Mouse (Mus musculus) hindbrain, embryonic 15.5 days (tissue): ENCODE measurements around the gene S100pbp. TPM values are rescaled to one million over a fixed set of nuclear protein-coding genes. Genes with fewer than 3 reads are reported as not detected.
A peak's percentile ranks its signal among the peaks of the same experiment; 100 is the strongest.
"Not testable (repeated sequence)": the region's sequence is repeated elsewhere in the genome, so short reads cannot be mapped to it uniquely, and the experiment has no call there.

Experiments used
- ATAC-seq: fragments of 200-750 bp; cut with Nextera tagmentation; 2 replicates; pipeline ENCODE4 v1.8.0; 2017; ENCODE audit warnings: low read depth, moderate number of reproducible peaks, moderate TSS enrichment; ENCODE audit not compliant: low FRiP score
- H3K27ac ChIP-seq: fragments of 300-500 bp; sonication (generic); replicated peaks from 2 replicates; pipeline ENCODE4 v1.5.1; 2015; ENCODE audit warnings: mild to moderate bottlenecking, inconsistent platforms
- H3K27me3 ChIP-seq: fragments of 300-500 bp; sonication (generic); 2 replicates; pipeline ENCODE4 v1.6.1; 2015; ENCODE audit warnings: control low read depth, inconsistent platforms
- H3K36me3 ChIP-seq: fragments of 300-500 bp; sonication (generic); 2 replicates; pipeline ENCODE4 v1.6.1; 2015; ENCODE audit warnings: control low read depth, inconsistent platforms
- H3K4me1 ChIP-seq: fragments of 300-500 bp; sonication (generic); replicated peaks from 2 replicates; pipeline ENCODE4 v1.6.1; 2015; ENCODE audit warnings: control low read depth, inconsistent platforms
- H3K4me2 ChIP-seq: fragments of 300-500 bp; sonication (generic); 2 replicates; pipeline ENCODE4 v1.6.1; 2015; ENCODE audit warnings: moderate library complexity, mild to moderate bottlenecking, inconsistent platforms
- H3K4me3 ChIP-seq: fragments of 300-500 bp; sonication (generic); 2 replicates; pipeline ENCODE4 v1.5.1; 2015; ENCODE audit warnings: mild to moderate bottlenecking, inconsistent platforms
- H3K9ac ChIP-seq: fragments of 300-500 bp; sonication (generic); 2 replicates; pipeline ENCODE4 v1.6.1; 2015; ENCODE audit warnings: inconsistent platforms
- H3K9me3 ChIP-seq: fragments of 300-500 bp; sonication (generic); 2 replicates; pipeline ENCODE4 v1.6.1; 2016; ENCODE audit warnings: control low read depth, inconsistent platforms
- WGBS: fragments of 180-500 bp; shearing (Covaris S2); methylation state at CpG from one replicate; pipeline ENCODE4 v1.1.7; 2015; 5-methylcytosine and 5-hydroxymethylcytosine counted together
- polyA plus RNA-seq: library from polyadenylated mRNA; unstranded; fragments of >200 nt; fragmentation: Nextera tagmentation; extraction: Ambion mirVana; gene quantifications from 2 replicates; pipeline ENCODE4 v1.2.1, GENCODE M21; 2015

S100pbp gene
- polyA plus RNA-seq, 1 experiment from 2014 or later, result 19.6 TPM

GRCm38 (mm10) chr4:129212486-129212885 lies 23.0 kb upstream of the S100pbp start:
- peaks cover 75% of the 10 kb centered on the region for H3K36me3 ChIP-seq
- H3K4me2 ChIP-seq, H3K27me3 ChIP-seq, H3K9ac ChIP-seq, ATAC-seq, H3K4me3 ChIP-seq, H3K9me3 ChIP-seq, H3K4me1 ChIP-seq, H3K27ac ChIP-seq: not testable (repeated sequence)
- 69% methylated on average over 3 of the region's 3 CpGs for WGBS

- Histone ChIP-seq H3K36me3 (peaks cover 75% of the 10 kb centered on the region), H3K4me3 (no peak overlapping the region), H3K4me1 (no peaks in the 10 kb centered on the region), H3K27me3 (no peaks in the 10 kb centered on the region), H3K27ac (no peak overlapping the region), H3K9ac (no peak overlapping the region), H3K9me3 (no peaks in the 10 kb centered on the region), H3K4me2 (no peak overlapping the region)
- WGBS, result 82% methylated on average over 4 of the region's 4 CpGs
- no peak for ATAC-seq
Measured at GRCm38 (mm10) chr4:129211461-129211860, 21.9 kb upstream of the S100pbp start.

GRCm38 (mm10) chr4:129209504-129209903 lies 20.0 kb upstream of the S100pbp start:
- ATAC-seq, result no peak
- no peaks in the 10 kb centered on the region for H3K4me1 ChIP-seq

GRCm38 (mm10) chr4:129206792-129207191 lies 17.3 kb upstream of the S100pbp start:
- no peaks in the 10 kb centered on the region for H3K4me1 ChIP-seq
- H3K27me3 ChIP-seq, result no peaks in the 10 kb centered on the region
- no peak overlapping the region for H3K4me2 ChIP-seq
- peaks cover 77% of the 10 kb centered on the region for H3K36me3 ChIP-seq
- no peak overlapping the region for H3K9ac ChIP-seq
- H3K4me3 ChIP-seq, result no peak overlapping the region
- ATAC-seq, result no peak
- WGBS, result 95% methylated on average over 8 of the region's 8 CpGs
- no peaks in the 10 kb centered on the region for H3K9me3 ChIP-seq
- H3K27ac ChIP-seq, result no peak overlapping the region

More at GRCm38 (mm10) chr4:129209504-129209903, 20.0 kb upstream of the S100pbp start:
- H3K9me3 ChIP-seq, result no peaks in the 10 kb centered on the region
- H3K4me2 ChIP-seq, result no peak overlapping the region
- 57% methylated on average over 7 of the region's 7 CpGs for WGBS
- no peak overlapping the region for H3K9ac ChIP-seq
- no peaks in the 10 kb centered on the region for H3K27me3 ChIP-seq
- H3K36me3 ChIP-seq, result peaks cover 74% of the 10 kb centered on the region
- no peak overlapping the region for H3K4me3 ChIP-seq
- no peak overlapping the region for H3K27ac ChIP-seq

- Histone ChIP-seq H3K4me1 (no peaks in the 10 kb centered on the region), H3K36me3 (peaks cover 78% of the 10 kb centered on the region), H3K4me2 (no peak overlapping the region), H3K27ac (no peak overlapping the region), H3K27me3 (no peaks in the 10 kb centered on the region), H3K9me3 (no peaks in the 10 kb centered on the region), H3K4me3 (no peak overlapping the region), H3K9ac (no peak overlapping the region)
- 94% methylated on average over 10 of the region's 10 CpGs for WGBS
- ATAC-seq, result no peak
Measured at GRCm38 (mm10) chr4:129204655-129205054, 15.1 kb upstream of the S100pbp start.

- no peak for ATAC-seq
- 94% methylated on average over 6 of the region's 6 CpGs for WGBS
- Histone ChIP-seq H3K4me1 (no peaks in the 10 kb centered on the region), H3K36me3 (peaks cover 48% of the 10 kb centered on the region), H3K27ac (no peak overlapping the region), H3K27me3 (no peaks in the 10 kb centered on the region), H3K4me2 (no peak overlapping the region), H3K9ac (no peak overlapping the region), H3K9me3 (no peaks in the 10 kb centered on the region), H3K4me3 (no peak overlapping the region)
Measured at GRCm38 (mm10) chr4:129197514-129197913, 8.0 kb upstream of the S100pbp start.

- Histone ChIP-seq H3K4me3 (no peak overlapping the region), H3K27me3 (no peaks in the 10 kb centered on the region), H3K27ac (no peak overlapping the region), H3K4me2 (no peak overlapping the region), H3K9ac (no peak overlapping the region), H3K4me1 (peaks cover 18% of the 10 kb centered on the region), H3K9me3 (no peaks in the 10 kb centered on the region), H3K36me3 (peaks cover 24% of the 10 kb centered on the region)
- ATAC-seq, result no peak
- WGBS, result 100% methylated on average over 1 of the region's 1 CpGs
Measured at GRCm38 (mm10) chr4:129194280-129194679, 4.8 kb upstream of the S100pbp start.

GRCm38 (mm10) chr4:129191691-129192090 lies 2.2 kb upstream of the S100pbp start:
- Histone ChIP-seq H3K9ac (no peak overlapping the region), H3K4me3 (no peak overlapping the region), H3K27ac (no peak overlapping the region), H3K4me2 (no peak overlapping the region), H3K4me1 (peaks cover 31% of the 10 kb centered on the region), H3K36me3 (peaks cover 10% of the 10 kb centered on the region), H3K27me3 (no peaks in the 10 kb centered on the region), H3K9me3 (no peaks in the 10 kb centered on the region)
- no peak for ATAC-seq
- WGBS, result 75% methylated on average over 5 of the region's 5 CpGs

GRCm38 (mm10) chr4:129190538-129190937 lies 1.0 kb upstream of the S100pbp start:
- Histone ChIP-seq H3K27me3 (no peaks in the 10 kb centered on the region), H3K4me2 (peak overlapping the region; percentile 77), H3K9me3 (no peaks in the 10 kb centered on the region), H3K27ac (peak overlapping the region; percentile 82), H3K36me3 (peaks cover 5% of the 10 kb centered on the region), H3K9ac (peak overlapping the region; percentile 71), H3K4me1 (peaks cover 31% of the 10 kb centered on the region), H3K4me3 (peak overlapping the region; percentile 74)
- no peak for ATAC-seq
- WGBS, result 5% methylated on average over 12 of the region's 12 CpGs

GRCm38 (mm10) chr4:129188803-129189541 lies 555 bp downstream of the S100pbp start:
- under 1% methylated on average over 38 of the region's 74 CpGs for WGBS
- ATAC-seq, result peak; percentile 32

GRCm38 (mm10) chr4:129188041-129188659 lies 1.4 kb downstream of the S100pbp start:
- H3K9me3 ChIP-seq, result no peaks in the 10 kb centered on the region
- H3K4me1 ChIP-seq, result peaks cover 31% of the 10 kb centered on the region
- peak overlapping the region; percentile 74 for H3K4me3 ChIP-seq
- ATAC-seq, result no peak
- no peaks in the 10 kb centered on the region for H3K27me3 ChIP-seq
- WGBS, result 41% methylated on average over 5 of the region's 5 CpGs
- peak overlapping the region; percentile 77 for H3K4me2 ChIP-seq
- H3K36me3 ChIP-seq, result no peaks in the 10 kb centered on the region
- peak overlapping the region; percentile 76 for H3K9ac ChIP-seq
- H3K27ac ChIP-seq, result peak overlapping the region; percentile 90; the same call in 1 of the 2 replicates

More at GRCm38 (mm10) chr4:129188803-129189541, 555 bp downstream of the S100pbp start:
- H3K4me2 ChIP-seq, result peak overlapping the region; percentile 77
- H3K9me3 ChIP-seq, result no peaks in the 10 kb centered on the region
- no peaks in the 10 kb centered on the region for H3K27me3 ChIP-seq
- H3K4me3 ChIP-seq, result peak overlapping the region; percentile 74
- peak overlapping the region; percentile 76 for H3K9ac ChIP-seq
- peak overlapping the region; percentile 90 for H3K27ac ChIP-seq
- no peaks in the 10 kb centered on the region for H3K36me3 ChIP-seq
- H3K4me1 ChIP-seq, result peaks cover 31% of the 10 kb centered on the region

- H3K9me3 ChIP-seq, result no peaks in the 10 kb centered on the region
- no peak overlapping the region for H3K27ac ChIP-seq
- no peak for ATAC-seq
- H3K4me1 ChIP-seq, result no peaks in the 10 kb centered on the region
- H3K9ac ChIP-seq, result no peak overlapping the region
- no peaks in the 10 kb centered on the region for H3K27me3 ChIP-seq
- no peak overlapping the region for H3K4me3 ChIP-seq
- H3K4me2 ChIP-seq, result no peak overlapping the region
- peaks cover 45% of the 10 kb centered on the region for H3K36me3 ChIP-seq
- 45% methylated on average over 1 of the region's 1 CpGs for WGBS
Measured at GRCm38 (mm10) chr4:129179560-129179959, 10.0 kb downstream of the S100pbp start.
